Mouse (Mus musculus) yolk sac, embryonic 10.5 days (tissue): ENCODE measurements around the gene Nsd1.
"Not testable (repeated sequence)": the region's sequence is repeated elsewhere in the genome, so short reads cannot be mapped to it uniquely, and the experiment has no call there.

Experiments used
- DNase-seq: peaks from one replicate; pipeline ENCODE4 v3.0.0-alpha.2; 2017; ENCODE audit warnings: low spot score

Gene Nsd1

DNA sequence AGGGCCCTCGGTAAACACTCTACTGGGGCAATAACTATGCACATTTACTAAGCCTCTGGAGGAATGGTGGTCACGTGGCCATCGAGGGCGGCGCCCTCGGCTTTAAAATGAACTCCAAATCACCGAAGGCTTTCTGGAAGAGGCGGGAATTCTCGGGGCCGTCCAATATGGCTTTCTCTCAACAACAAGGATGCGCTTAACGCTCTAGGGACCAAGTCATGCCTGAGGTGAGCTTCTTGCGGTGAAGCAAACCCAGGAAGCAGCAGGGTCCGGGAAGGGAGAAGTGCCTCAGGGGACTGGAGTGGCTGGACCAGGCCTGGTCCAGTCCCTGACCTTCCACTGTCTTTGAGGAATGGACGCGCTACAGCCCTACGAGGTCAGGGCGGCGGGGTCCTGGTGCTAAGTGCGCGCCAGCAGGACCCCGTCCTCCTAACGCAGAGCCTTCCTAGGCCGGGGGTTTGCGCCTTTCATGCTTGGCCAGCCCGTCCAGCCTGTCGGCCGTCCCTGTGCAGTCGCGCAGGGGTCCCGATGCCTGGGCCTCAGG is at the start of gene Nsd1:
Gene Nsd1 (plus strand): TSS at position 134 of the 544 bp plus-strand sequence.
- no peak for DNase-seq

DNA sequence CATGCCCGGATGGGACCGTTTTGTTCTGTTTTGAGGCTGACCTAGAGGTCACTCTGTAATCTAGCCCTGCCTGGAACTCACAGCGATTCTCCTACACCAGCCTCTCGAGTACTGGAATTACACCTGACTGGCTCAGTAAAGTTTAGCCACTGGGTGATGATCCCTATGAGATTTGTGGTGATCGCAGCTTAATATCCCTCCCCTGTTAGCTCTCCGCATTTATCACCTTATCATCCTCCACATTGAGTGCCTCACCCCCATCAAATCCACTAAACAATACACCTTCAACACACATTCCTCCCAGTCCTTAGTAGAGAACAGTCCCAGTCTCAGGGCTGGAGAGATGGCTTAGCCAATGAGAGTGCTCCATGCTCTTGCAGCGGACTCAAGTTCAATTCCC is 47.2 kb upstream of the Nsd1 start:
- DNase-seq = no peak

DNA sequence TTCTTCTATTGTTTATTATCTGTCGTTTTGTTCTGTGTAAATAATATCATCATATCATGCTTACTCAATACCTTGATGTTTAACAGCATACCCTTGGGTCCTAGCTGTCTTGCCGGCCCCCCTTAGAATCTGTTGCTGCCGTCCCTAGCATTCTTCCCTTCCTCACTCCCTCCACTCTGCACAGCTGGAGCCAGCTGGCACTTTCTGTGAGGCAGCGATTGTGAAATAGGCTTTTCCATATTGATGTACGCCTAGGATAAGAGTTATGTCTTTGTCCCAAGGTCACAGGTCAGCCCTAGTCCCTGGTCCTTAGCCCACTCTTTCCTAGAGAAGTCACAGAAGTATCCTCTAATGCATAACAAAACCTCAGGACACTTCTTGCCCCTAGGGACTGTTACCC is 46.0 kb upstream of the Nsd1 start:
- no peak for DNase-seq

DNA sequence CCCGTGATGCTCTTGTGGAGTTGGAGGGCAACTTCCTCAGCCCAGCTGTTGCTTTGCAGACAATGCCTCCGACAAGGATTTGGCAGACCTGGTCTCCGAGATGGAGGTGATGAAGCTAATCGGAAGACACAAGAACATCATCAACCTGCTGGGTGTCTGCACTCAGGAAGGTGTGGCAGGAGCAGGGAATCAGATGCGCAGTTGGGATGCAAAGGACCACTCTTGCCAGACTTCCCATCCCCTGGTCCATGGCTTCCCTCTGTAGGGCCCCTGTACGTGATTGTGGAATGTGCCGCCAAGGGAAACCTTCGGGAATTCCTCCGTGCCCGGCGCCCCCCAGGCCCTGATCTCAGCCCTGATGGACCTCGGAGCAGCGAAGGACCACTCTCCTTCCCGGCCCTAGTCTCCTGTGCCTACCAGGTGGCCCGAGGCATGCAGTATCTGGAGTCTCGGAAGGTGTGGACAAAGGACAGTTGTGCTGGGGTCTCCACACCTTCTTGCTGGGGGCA is 43.7 kb upstream of the Nsd1 start:
- no peak for DNase-seq

DNA sequence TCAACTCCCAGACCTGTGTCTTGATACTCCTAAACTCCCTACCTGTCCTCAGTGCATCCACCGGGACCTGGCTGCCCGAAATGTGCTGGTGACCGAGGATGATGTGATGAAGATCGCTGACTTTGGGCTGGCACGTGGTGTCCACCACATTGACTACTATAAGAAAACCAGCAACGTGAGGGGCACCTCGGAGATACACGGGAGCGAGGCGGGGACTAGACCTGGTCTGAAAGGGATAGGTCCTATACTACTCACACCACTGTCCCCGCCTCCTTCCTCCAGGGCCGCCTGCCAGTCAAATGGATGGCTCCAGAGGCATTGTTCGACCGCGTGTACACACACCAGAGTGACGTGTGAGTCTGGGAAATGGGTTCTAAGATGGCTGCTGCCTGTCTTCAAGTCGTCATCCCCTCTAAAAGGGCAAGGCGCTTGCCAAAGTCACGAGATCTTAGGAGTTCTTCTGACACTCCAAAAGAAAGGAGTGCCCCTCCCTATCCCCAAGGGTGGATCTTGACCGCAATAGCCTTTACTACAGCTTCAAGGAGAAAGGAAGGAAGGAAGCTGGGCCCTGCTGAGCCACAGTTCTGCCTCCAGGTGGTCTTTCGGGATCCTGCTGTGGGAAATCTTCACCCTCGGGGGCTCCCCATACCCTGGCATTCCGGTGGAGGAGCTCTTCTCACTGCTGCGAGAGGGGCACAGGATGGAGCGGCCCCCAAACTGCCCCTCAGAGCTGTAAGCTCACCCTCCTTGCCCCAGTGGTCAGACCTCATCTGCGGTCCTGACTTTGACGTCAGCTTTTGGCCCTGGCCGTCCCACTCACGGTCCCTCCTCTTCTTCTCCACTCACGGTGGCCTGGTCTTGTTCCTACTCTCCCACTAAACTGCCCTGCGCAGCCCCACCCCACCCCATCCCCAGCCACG is 42.5 kb upstream of the Nsd1 start:
- DNase-seq = no peak

DNA sequence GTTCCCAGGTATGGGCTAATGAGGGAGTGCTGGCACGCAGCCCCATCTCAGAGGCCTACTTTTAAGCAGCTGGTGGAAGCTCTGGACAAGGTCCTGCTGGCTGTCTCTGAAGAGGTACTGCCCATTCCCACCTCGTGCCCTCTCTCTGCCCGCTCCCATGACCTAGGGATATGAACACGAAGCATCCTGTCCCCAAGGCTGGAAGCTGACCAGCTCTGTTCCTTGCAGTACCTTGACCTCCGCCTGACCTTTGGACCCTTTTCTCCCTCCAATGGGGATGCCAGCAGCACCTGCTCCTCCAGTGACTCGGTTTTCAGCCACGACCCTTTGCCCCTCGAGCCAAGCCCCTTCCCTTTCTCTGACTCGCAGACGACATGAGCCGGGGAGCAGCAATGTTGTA is 41.8 kb upstream of the Nsd1 start:
- DNase-seq = no peak

DNA sequence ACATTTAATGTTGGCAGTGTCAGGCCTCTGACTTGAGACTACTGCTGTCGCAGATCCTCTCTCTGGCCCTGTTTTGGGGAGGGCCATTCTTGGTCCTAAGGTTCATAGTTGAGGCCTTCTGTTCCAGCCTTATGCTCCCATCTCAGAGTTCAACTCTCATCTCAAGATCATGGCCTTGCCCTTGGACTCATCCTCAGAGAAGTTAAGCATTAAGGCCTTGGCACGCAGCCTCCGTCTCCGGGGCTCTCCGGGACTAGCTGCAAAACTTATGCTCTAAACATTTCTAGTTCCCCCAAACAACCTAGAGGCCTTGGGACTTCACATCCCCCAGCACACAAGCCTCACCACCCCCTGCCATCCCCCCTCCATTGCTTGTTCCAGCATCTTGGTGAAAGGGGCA is 41.3 kb upstream of the Nsd1 start:
- no peak for DNase-seq

DNA sequence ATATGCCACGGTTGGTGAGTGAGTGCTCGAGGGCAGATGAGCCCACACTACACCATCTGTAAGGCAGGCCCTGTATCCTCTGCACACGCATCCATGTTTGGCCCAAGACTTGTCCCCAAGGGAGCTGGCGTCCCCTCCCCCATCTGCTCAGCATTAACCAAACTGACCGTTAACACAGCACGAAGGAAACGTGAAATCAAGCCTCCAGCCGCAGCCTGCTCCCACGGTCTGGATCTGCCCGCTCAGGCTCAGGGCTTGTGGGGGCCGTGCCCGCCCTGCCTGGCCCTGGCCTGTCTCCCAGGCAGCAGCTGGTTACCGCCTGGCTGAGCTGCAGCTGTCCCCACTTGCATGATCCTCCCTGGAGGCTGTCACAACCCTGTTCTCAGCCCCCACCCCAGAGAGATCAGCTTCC is 40.6 kb upstream of the Nsd1 start:
- DNase-seq = no peak

DNA sequence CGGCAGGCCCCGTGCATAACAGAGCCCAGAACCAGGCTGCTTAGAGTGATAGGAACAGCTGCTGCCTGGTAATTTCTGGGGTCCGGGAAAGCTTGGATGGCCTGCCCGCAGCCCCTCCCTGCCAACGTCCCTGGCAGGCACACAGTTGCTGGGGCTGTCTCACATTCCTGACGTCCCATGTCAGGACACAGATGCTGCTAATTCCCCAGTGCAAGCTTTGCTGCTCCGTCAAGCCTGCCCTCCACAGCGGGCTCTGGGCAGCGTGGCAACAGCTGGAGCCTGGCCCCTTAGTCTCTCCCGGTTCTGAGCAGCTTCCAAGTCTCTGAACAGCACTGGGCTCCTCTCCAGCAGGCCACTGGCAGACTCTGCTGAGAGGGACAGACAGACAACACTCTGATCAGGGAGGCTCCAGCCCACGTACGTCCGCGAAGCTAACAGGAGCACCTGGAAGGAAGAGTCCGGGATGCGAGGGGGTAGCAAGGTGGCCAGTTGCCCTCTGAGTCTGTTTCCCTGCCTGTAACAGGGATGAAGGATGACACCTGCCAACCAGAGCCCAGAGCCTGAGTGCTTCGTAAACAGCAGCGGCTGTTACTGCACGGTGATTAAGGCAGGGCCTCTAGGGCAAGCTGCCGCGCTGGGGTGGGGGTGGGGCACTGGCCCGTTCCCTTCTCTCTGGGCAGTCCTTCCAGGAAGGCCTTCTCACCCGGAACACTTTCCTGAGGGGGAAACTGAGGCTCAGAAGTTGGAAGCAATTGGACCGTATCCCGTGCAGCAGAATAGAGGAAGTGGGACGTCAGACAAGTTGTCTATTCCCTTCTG is 37.9 kb upstream of the Nsd1 start:
- DNase-seq = peak; percentile 44

DNA sequence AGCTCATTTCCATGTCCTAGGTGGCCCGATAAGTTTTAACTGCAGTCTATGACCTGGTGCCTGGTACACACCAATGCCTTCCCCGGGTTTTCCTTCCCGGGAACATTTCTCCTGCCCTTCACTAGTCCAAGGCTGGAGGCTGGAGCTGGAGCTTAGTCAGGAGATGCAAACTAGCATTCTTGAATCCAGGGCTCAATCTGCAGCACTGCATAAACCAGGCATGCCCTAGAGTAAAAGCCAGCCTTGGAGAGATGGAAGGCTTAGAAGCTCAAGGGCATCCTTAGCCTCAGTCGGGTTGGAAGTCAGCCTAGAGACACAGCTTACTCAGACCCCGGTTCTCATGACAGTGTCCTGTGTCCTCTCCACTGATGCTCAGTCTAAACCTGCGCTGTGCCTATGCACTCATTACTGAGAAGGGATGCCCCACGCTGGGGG is 37.2 kb upstream of the Nsd1 start:
- DNase-seq = no peak

DNA sequence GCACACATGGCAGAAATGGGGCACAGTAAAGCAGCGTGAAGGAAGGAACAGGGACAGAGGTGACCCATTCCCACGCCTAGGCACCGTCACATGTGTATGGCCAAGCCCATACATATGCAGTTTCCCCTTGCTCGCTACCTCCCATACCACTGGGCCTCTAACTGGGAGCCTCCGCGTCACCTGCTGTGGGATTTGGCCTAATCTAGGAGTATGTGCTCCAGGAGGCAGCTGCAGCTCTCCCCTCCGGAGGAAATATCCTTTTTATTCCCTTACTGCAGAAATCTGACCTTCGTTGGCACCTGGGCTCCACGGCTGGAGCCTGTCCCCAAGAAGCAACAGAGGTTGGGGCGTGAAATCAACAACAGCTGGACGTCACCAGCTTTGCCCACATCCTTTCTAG is 35.2 kb upstream of the Nsd1 start:
- DNase-seq = no peak

DNA sequence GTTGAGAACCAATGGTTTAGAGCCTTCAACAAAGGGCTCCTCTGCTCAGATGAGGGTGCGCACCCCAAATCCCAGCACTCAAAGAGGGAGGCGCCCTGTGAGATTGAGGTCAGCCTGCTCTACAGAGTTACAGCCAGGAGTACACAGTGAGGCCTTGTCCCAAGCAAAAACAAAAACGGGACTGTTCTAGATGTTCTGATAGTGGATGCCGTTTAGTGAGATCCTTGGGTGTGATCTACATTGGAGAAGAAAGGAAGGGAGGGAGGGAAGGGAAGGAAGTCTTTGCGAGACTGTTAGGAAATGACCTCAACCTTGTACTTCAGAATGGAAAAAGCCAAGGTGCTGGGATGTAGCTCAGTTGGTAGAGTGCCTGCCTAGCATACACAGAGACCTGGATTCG is 33.3 kb upstream of the Nsd1 start:
- DNase-seq = no peak

DNA sequence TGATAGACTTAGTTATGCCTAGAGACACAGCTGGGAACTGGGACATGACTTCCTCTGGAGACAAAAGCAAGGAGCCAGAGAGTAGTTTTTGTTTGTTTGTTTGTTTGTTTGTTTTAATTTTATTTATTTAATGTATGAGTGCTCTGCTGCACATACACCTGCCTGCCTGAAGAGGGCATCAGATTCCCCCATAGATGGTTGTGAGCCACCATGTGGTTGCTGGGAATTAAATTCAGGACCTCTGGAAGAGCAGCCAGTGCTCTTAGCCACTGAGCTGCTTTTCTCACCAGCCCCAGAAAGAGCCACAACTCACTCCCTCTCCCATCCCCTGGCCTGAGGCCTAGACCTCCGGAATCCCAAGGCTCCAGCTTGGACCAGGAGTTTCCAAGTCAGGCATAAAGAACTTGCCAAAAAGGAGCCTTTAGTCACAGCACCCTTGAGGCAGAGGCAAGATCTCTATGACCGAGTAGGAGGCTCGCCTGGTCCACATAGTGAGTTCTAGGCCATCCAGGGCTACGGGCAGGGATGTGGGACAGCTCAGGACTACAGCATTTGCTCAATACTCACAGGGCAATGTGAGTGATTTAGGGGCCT is 31.6 kb upstream of the Nsd1 start:
- no peak for DNase-seq

DNA sequence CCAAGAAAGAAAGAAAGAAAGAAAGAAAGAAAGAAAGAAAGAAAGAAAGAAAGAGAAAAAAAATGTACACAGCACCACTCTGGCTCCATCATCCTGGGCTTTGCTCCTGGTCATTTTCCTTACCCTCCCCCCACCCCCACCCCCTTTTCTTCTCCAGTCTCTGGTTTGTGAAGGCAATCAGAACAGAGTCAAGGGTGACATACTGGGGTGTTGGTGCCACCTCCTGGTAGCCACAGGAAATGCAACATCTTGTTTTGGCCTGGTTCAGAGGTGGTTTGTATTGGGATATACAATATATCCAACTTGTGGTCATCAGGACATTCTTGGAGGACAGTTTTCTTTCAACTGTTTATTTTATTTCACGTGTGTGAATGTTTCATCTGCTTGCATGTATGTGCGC is 31.0 kb upstream of the Nsd1 start:
- DNase-seq = peak; percentile 66

DNA sequence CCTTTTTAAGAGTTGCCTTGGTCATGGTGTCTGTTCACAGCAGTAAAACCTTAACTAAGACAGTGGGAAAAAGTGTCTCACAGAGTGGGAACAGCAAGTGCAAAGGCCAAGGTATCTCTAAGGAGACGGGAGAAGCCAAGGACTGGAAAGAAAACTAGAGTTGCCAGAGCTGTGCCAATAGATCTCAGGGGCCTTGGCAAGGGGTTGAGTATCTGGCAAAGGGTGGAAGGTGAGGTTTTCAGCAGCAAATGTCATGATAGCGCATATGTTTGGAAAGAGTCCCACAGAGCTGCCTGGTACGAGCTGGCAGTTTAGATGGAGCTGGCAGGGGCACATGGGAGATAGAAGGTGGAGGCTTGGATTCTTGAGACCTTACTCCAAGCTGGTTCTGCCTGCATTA is 30.0 kb upstream of the Nsd1 start:
- no peak for DNase-seq

DNA sequence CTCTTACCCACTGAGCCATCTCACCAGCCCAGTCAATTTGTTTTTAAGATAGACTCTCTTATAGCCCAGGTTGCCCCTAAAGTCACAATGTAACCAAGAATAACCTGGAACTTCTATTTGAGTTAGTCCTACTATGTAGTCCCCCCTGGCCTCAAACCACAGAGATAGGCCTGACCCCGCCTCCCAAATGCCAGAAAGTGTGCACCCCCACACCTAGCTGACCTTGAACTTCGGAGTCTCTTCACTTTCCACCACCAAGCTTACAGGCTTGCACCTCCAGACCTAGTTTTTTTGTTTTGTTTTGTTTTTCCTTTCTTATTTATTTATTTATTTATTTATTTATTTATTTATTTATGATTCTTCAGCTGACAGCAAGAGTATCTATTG is 27.8 kb upstream of the Nsd1 start:
- DNase-seq = no peak

DNA sequence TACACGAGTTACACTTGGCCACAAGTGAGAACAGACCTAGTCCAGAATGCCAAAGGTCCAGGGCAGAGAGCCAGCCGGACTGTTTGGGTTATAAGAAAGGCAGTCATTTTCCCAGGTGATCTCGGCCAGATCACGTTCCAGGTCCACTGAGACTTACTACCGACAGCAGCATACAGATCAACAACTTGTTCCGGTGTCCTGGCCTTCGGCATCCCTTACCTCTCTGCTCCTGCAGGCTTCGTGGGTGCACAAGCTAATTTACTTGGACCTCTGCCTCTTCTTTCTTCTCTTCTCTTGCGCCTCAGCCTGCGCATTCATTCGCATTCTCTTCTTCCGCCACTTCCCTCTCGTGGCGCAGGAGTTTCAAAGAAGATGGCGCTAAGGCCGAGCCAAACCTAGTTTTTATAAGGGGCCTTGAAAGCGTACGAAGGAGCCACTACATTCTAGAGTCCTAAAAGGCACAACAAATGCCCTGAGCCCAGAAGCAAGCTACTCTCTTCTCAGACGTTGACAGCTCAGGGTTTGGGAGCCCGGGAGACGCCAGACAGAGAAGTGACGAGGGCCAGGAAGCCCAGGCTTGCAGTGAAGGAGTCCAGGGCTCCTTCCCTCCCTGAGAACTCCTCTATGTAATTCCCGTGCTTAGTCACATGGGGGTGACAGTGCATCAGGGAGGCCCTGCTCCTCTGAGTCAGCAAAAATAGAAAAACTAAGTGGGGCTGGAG is 27.2 kb upstream of the Nsd1 start:
- peak; percentile 86 for DNase-seq

DNA sequence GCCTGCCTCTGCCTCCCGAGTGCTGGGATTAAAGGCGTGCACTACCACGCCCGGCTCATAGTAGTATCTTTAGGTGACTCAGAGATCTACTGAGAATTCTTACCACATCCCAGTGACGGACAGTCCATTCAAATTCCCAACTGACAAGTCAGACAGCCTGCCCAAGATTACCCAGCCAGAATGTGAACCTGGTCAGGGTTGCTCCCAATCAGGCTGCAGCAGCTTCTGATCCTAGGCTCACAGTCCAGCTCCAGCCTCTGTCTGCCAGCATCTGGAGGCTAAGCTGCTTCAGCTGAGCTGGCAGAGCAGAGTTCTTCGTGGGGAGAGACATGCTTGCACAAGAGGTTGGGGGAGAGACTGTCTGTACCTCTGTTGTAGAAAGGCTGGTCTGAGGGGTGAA is 26.2 kb upstream of the Nsd1 start:
- peak; percentile 48 for DNase-seq

DNA sequence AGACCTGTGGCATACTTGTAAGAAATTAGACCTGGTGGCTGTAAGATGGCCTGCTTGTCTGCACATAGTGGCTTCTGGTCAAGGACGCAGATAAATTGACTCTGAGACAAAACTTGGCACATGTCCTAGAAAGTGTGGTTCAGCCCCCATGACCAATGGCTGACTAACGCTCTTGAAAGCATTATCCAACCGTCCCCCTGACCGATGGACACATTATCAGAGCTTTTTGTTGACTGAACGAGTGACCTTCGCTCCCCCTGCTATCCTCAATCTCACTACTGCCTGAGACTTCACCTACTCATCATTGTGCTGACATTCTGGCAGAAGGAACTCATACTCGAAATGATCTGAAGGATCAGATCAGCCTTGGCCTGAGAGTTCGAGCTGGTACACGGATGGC is 22.5 kb upstream of the Nsd1 start:
- DNase-seq = not testable (repeated sequence)

DNA sequence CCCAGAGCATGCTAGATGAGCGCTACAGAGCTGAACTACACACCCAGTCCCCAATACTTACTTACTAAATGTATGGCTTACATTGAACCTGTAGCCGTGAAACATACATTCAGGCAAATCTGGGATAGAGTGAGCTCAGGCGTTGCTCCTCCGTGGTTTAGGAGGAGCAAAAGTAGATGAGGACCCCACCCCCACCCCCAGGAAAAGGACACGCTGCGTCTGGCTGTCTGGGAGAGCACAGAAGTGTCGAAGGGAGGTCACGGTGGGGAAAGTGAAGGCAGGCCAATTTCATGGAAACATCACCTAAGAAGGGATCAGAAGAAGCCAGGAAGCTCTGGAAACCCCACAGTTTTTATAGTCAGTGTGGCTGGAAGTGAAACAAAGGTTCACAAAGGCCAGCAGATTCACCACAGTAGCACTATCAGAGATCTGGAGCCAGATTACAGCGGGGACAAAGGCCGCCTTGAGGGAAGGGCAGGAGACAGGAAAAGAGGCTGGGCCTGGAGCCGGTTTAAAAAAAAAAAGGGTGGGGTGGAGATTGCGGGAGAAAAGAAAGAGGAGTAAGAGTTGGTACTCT is 20.0 kb upstream of the Nsd1 start:
- DNase-seq = no peak
